Mouse (Mus musculus) midbrain, embryonic 14.5 days (tissue): ENCODE results near the gene Fam136a. TPM values are rescaled to one million over a fixed set of nuclear protein-coding genes. Genes with fewer than 3 reads are reported as not detected.

Experiments
- ATAC-seq: fragments of 200-750 bp; cut with Nextera tagmentation; 2 replicates; pipeline ENCODE4 v1.8.0; 2017; ENCODE audit warnings: moderate number of reproducible peaks, moderate library complexity; ENCODE audit not compliant: low FRiP score, low TSS enrichment
- DNase-seq: peaks from one replicate; pipeline ENCODE4 v3.0.0-alpha.2; 2015
- H3K27ac ChIP-seq: fragments of 300-500 bp; sonication (generic); replicated peaks from 2 replicates; pipeline ENCODE4 v1.5.1; 2014; ENCODE audit warnings: mild to moderate bottlenecking, low read depth, low read length, moderate library complexity
- H3K27me3 ChIP-seq: fragments of 300-500 bp; sonication (generic); 2 replicates; pipeline ENCODE4 v1.6.1; 2014; ENCODE audit warnings: low read length, control low read depth, mixed read lengths; ENCODE audit not compliant: control insufficient read depth, insufficient read depth
- H3K36me3 ChIP-seq: fragments of 300-500 bp; sonication (generic); 2 replicates; pipeline ENCODE4 v1.6.1; 2014; ENCODE audit warnings: low read length, control low read depth; ENCODE audit not compliant: control insufficient read depth, insufficient read depth
- H3K4me1 ChIP-seq: fragments of 300-500 bp; sonication (generic); 2 replicates; pipeline ENCODE4 v1.6.1; 2014; ENCODE audit warnings: mild to moderate bottlenecking, antibody characterized with exemption, low read length, control low read depth; ENCODE audit not compliant: control insufficient read depth, insufficient read depth
- H3K4me2 ChIP-seq: fragments of 300-500 bp; sonication (generic); 2 replicates; pipeline ENCODE4 v1.6.1; 2014; ENCODE audit warnings: mild to moderate bottlenecking, low read length, moderate library complexity
- H3K4me3 ChIP-seq: fragments of 300-500 bp; sonication (generic); replicated peaks from 2 replicates; pipeline ENCODE4 v1.5.1; 2014; ENCODE audit warnings: low read depth, low read length
- H3K9ac ChIP-seq: fragments of 300-500 bp; sonication (generic); replicated peaks from 2 replicates; pipeline ENCODE4 v1.6.1; 2014; ENCODE audit warnings: mild to moderate bottlenecking, low read length, moderate library complexity
- H3K9me3 ChIP-seq: fragments of 300-500 bp; sonication (generic); 2 replicates; pipeline ENCODE4 v1.6.1; 2016; ENCODE audit warnings: low read length, control low read depth, mixed read lengths; ENCODE audit not compliant: control insufficient read depth
- WGBS: fragments of 180-500 bp; shearing (Covaris S2); extraction: QIAGEN DNeasy Blood & Tissue Kit; methylation state at CpG from one replicate; pipeline ENCODE4 v1.1.7; 2014; 5-methylcytosine and 5-hydroxymethylcytosine counted together
- polyA plus RNA-seq: library from polyadenylated mRNA; unstranded; fragments of >200 nt; fragmentation: Nextera tagmentation; extraction: Ambion mirVana; gene quantifications from 2 replicates; pipeline ENCODE4 v1.2.1, GENCODE M21; 2014

The Fam136a gene
- polyA plus RNA-seq, 1 experiment from 2014 or later = 130 TPM

DNA sequence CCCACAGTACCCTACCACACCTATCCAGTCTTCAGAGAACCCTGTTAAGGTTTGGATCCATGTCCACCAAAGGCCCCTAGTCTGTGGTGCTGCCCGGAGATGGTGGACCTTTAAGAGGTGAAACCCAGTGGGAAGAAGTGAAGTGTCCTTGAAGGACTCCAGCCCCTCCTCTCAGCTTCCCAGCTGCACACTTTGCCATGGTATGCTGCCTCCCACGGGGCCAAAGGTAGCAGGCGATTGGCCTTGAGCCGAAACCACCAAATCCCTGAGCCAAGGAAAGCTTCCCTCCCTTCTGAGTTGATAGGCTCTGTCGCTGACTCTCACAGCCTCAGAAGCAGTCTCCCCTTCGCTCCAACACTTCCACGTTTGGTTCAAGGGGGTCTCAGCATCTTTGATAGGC lies 4.8 kb upstream of the Fam136a start:
- no peaks in the 10 kb centered on the region for H3K9me3 ChIP-seq
- H3K27me3 ChIP-seq = no peaks in the 10 kb centered on the region
- no peak overlapping the region for H3K4me3 ChIP-seq
- H3K4me1 ChIP-seq = no peaks in the 10 kb centered on the region; the same call in 1 of the 2 replicates
- H3K9ac ChIP-seq = no peak overlapping the region
- DNase-seq (no peak), ATAC-seq (no peak)
- no peak overlapping the region for H3K4me2 ChIP-seq
- 73% methylated on average over 7 of the region's 7 CpGs for WGBS
- no peak overlapping the region for H3K27ac ChIP-seq
- no peaks in the 10 kb centered on the region for H3K36me3 ChIP-seq

DNA sequence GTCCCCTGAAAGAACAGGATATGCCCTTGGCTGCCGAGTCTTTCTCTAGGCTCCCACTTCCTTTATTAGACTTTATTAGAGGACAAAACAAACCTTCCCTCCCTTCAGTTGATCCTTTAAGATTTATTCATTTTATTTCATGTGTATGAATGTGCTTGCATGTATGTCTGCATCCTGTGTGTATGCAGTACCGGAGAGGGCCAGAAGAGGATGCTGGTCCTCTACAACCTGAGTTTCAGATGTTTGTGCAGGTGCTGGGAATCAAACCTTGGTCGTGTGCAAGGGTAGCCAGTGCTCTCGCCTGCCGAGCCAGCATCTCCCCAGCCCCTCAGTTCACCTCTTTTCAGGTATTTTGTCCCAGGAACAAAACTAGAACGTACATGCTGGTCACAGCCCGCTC lies 4.1 kb upstream of the Fam136a start:
- H3K4me3 ChIP-seq = no peak overlapping the region
- no peaks in the 10 kb centered on the region for H3K9me3 ChIP-seq
- H3K4me2 ChIP-seq = no peak overlapping the region
- H3K27me3 ChIP-seq = no peaks in the 10 kb centered on the region
- 91% methylated on average over 7 of the region's 7 CpGs for WGBS
- no peak overlapping the region for H3K9ac ChIP-seq
- no peak for ATAC-seq
- DNase-seq = no peak
- no peak overlapping the region for H3K27ac ChIP-seq
- no peaks in the 10 kb centered on the region for H3K36me3 ChIP-seq
- peaks cover under 1% of the 10 kb centered on the region; the same call in 1 of the 2 replicates for H3K4me1 ChIP-seq

DNA sequence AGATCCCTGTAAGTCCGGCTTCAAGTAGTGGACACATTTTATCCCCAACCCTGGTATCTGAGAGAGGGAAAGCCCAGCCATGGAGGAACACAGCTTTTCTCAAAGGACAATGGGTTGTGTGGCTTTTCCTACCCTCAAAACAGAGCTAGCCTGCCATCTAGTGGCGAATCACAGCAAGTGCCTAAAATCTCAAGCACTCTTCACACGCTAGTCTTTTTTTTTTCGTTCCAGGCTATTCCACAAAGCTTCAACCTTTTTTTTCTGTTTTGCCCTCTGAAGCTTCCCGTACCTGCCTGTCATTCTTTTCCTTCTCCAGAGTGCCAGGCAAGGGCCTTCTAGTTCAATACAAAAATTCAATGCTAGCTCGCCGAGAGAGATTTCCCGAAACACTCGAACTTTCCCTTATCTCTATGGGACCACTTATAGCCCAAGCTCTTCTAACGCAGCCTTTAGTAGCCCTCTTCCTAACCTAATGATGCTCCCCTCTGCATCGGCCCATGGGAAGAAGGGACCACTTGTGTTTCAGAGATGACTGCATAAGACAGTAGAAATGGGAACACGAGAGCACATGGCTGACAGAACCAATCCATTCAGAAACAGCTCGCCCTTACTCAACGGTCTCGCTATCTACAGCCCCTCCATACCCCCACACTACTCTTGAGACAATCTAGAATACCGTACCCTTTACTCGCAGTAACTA lies 854 bp upstream of the Fam136a start:
- Histone ChIP-seq H3K9ac (peak overlapping the region; percentile 80), H3K4me3 (peak overlapping the region; percentile 66), H3K4me2 (peak overlapping the region; percentile 91), H3K4me1 (peaks cover 4% of the 10 kb centered on the region; the same call in 1 of the 2 replicates), H3K36me3 (0 out of 2 replicates have a peak, but pooled peaks cover 3% of the 10 kb centered on the region), H3K27ac (peak overlapping the region; percentile 93), H3K9me3 (no peaks in the 10 kb centered on the region), H3K27me3 (no peaks in the 10 kb centered on the region)
- DNase-seq = peak; percentile 95
- ATAC-seq = peak; percentile 44
- WGBS = 2% methylated on average over 17 of the region's 17 CpGs

DNA sequence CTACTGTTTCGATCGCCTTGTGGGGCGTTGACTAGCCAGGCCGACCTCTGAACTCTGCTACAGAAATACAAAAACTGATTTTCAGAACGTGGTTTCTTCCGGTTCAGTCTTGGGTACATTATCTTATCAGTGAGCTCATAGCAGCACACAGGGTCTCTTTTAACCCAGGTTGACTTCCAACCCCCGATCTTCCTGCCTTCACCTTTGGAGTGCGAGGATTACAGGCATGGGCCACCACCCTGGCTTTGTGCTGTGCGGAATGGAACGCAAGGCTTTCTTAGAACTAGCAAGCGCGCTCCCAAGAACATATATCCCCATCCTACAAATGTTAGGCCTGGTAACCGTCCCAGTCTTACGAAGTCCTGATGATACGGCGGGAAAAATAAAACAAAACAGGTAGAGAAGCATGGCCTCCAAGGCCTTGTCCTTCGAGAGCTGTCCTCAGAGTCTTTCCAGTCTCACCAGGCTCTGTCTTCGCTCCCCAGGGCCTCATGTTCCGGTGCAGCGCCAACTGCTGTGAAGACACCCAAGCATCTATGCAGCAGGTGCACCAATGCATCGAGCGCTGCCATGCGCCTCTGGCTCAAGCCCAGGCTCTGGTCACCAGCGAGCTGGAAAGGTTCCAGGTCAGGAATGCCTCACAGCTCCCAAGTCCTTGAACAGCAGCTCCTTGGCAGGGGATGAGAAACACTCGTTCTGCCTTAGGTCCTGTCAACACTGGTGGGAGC lies 843 bp downstream of the Fam136a start:
- Histone ChIP-seq H3K4me1 (peaks cover 9% of the 10 kb centered on the region), H3K4me2 (peak overlapping the region; percentile 91), H3K36me3 (0 out of 2 replicates have a peak, but pooled peaks cover 3% of the 10 kb centered on the region), H3K27ac (peak overlapping the region; percentile 93), H3K9me3 (no peaks in the 10 kb centered on the region), H3K9ac (peak overlapping the region; percentile 80), H3K27me3 (no peaks in the 10 kb centered on the region), H3K4me3 (peak overlapping the region; percentile 66)
- ATAC-seq (no peak), DNase-seq (peak; percentile 38)
- 42% methylated on average over 25 of the region's 25 CpGs for WGBS

DNA sequence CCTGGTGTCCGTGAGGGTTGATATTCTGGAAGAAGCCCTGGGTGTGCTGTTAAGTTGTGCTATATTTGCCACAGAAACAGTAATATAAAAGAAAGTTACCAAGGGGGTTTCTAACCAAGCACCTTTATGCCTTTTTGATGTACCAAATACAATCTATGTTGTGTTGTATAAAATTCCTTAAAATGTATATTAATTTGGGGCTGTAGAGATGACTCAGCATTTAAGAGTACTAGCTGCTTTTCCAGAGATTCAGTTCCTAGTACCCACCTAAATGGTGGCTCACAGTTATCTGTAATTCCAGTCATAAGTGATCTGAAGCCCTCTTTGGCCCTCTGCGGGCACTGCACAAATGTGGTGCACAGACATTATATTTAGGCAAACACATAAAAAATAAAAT lies 1.4 kb downstream of the Fam136a start:
- ATAC-seq = no peak
- Histone ChIP-seq H3K27me3 (no peaks in the 10 kb centered on the region), H3K4me2 (peak overlapping the region; percentile 91), H3K4me3 (peak overlapping the region; percentile 66), H3K36me3 (0 out of 2 replicates have a peak, but pooled peaks cover 3% of the 10 kb centered on the region), H3K27ac (no peak overlapping the region), H3K9me3 (no peaks in the 10 kb centered on the region), H3K4me1 (peaks cover 9% of the 10 kb centered on the region), H3K9ac (no peak overlapping the region; the same call in 1 of the 2 replicates)
- 70% methylated on average over 2 of the region's 2 CpGs for WGBS
- DNase-seq = no peak

DNA sequence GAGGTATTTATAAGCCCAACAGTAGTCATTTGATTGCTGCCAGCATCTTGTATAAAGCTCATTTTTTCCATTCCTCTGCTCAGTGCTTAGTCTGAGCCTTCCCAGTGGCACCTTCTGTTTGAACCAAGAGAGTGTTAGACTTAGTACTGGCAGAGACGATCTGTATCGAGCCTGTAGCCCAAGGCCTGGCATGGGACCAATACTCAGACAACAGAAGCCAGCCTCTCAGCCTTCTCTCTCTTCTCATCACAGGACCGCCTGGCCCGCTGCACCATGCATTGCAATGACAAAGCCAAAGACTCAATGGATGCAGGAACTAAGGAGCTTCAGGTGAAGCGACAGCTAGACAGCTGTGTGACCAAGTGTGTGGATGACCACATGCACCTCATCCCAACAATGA lies 3.0 kb downstream of the Fam136a start:
- Histone ChIP-seq H3K4me3 (no peak overlapping the region), H3K9me3 (no peaks in the 10 kb centered on the region), H3K4me1 (peaks cover 21% of the 10 kb centered on the region), H3K9ac (no peak overlapping the region), H3K27me3 (no peaks in the 10 kb centered on the region), H3K27ac (no peak overlapping the region), H3K36me3 (0 out of 2 replicates have a peak, but pooled peaks cover 3% of the 10 kb centered on the region), H3K4me2 (no peak overlapping the region)
- 91% methylated on average over 5 of the region's 5 CpGs for WGBS
- ATAC-seq = no peak
- no peak for DNase-seq

DNA sequence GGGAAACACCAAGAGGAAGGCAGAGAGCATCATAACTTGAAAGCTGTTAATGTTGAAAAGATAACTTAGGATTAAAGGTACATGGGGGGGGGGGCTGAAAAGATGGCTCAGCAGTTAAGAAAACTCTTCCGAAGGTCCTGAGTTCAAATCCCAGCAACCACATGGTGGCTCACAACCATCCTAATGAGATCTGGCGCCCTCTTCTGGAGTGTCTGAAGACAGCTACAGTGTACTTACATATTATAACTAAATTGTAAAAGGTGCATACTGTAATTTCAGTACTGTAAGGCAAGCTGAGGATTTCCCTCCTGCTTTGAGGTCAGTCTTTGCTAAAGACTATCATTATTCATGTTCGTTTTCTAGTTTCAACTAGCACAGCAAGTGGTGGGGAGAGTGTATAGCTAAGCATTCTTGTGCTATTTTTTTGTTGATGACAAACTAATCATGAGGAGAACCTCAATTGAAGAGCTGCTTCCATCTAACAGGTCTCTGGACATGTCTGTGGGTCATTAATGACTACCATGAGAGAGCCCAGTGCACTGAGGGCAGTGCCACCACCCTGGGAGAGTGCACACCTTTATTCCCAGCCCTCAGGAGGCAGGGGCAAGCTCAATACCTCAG lies 4.8 kb downstream of the Fam136a start:
- no peaks in the 10 kb centered on the region for H3K27me3 ChIP-seq
- WGBS = 62% methylated on average over 3 of the region's 3 CpGs
- 0 out of 2 replicates have a peak, but pooled peaks cover 3% of the 10 kb centered on the region for H3K36me3 ChIP-seq

DNA sequence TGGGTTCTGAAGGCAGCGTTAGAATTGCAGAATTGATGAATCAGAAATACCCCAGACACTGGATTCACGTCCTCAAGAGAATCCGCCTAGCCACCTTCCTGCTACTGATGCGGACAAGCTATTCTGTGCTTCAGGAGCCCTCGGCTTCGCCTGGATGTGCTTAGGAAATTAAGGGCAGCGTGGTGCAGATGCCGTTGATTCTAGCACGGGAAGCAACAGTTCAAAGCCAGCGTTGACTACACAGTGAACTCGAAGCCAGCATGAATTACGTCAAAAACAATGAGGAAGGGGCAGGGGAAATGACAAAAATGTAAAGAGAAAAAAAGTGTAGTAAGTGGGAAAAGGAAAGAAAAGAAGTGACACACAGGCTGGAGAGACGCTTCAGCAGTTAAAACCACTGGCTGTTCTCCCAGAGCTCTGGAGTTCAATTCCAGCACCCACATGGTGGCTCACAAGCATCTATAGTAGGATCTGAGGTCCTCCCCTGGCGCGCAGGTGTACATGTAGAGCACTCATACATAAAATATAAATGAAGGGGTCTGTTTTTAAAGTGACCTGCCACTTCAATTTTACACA lies 5.4 kb downstream of the Fam136a start, which contains the start of gene Snrpg:
Gene Snrpg (plus strand): TSS at position 541 of the 576 bp plus-strand sequence.
- H3K4me3 ChIP-seq = peak within 1 kb of the TSS; percentile 80
- no peaks in the 10 kb centered on the region for H3K27me3 ChIP-seq
- peaks cover 3% of the 10 kb centered on the region; the same call in 1 of the 2 replicates for H3K36me3 ChIP-seq
- H3K9me3 ChIP-seq = no peaks in the 10 kb centered on the region
- 11% methylated on average over 15 of the region's 15 CpGs for WGBS
- DNase-seq (no peak), ATAC-seq (no peak)
- H3K9ac ChIP-seq = peak within 1 kb of the TSS; percentile 78
- peaks cover 21% of the 10 kb centered on the region for H3K4me1 ChIP-seq
- peak within 1 kb of the TSS; percentile 93 for H3K4me2 ChIP-seq
- peak within 1 kb of the TSS; percentile 96 for H3K27ac ChIP-seq

More for the DNA sequence above, 4.8 kb downstream of the Fam136a start:
- H3K27ac ChIP-seq = peak overlapping the region; percentile 96
- no peaks in the 10 kb centered on the region for H3K9me3 ChIP-seq
- H3K9ac ChIP-seq = peak overlapping the region; percentile 78
- H3K4me2 ChIP-seq = peak overlapping the region; percentile 93
- H3K4me3 ChIP-seq = no peak overlapping the region
- DNase-seq (peak; percentile 11), ATAC-seq (no peak)
- H3K4me1 ChIP-seq = peaks cover 21% of the 10 kb centered on the region
